Mouse (Mus musculus) midbrain, embryonic 13.5 days (tissue): ENCODE data around the gene Kcne1. TPM values are rescaled to one million over a fixed set of nuclear protein-coding genes. Genes with fewer than 3 reads are reported as not detected.

Experiments used
- ATAC-seq: fragments of 200-750 bp; cut with Nextera tagmentation; 2 replicates; pipeline ENCODE4 v1.8.0; 2017; ENCODE audit warnings: mild to moderate bottlenecking, moderate TSS enrichment, moderate library complexity
- H3K27ac ChIP-seq: fragments of 300-500 bp; sonication (generic); 2 replicates; pipeline ENCODE4 v1.5.1; 2015; ENCODE audit warnings: inconsistent platforms, mild to moderate bottlenecking, moderate library complexity
- H3K27me3 ChIP-seq: fragments of 300-500 bp; sonication (generic); 2 replicates; pipeline ENCODE4 v1.6.1; 2015; ENCODE audit warnings: mild to moderate bottlenecking, inconsistent platforms
- H3K36me3 ChIP-seq: fragments of 300-500 bp; sonication (generic); 2 replicates; pipeline ENCODE4 v1.6.1; 2015; ENCODE audit warnings: mild to moderate bottlenecking, inconsistent platforms
- H3K4me1 ChIP-seq: fragments of 300-500 bp; sonication (generic); replicated peaks from 2 replicates; pipeline ENCODE4 v1.6.1; 2015; ENCODE audit warnings: inconsistent platforms
- H3K4me2 ChIP-seq: fragments of 300-500 bp; sonication (generic); replicated peaks from 2 replicates; pipeline ENCODE4 v1.6.1; 2015; ENCODE audit warnings: moderate library complexity, mild to moderate bottlenecking, inconsistent platforms
- H3K4me3 ChIP-seq: fragments of 300-500 bp; sonication (generic); replicated peaks from 2 replicates; pipeline ENCODE4 v1.5.1; 2015; ENCODE audit warnings: mild to moderate bottlenecking, inconsistent platforms
- H3K9ac ChIP-seq: fragments of 300-500 bp; sonication (generic); replicated peaks from 2 replicates; pipeline ENCODE4 v1.6.1; 2015; ENCODE audit warnings: mild to moderate bottlenecking, inconsistent platforms
- H3K9me3 ChIP-seq: fragments of 300-500 bp; sonication (generic); 2 replicates; pipeline ENCODE4 v1.6.1; 2016; ENCODE audit warnings: mild to moderate bottlenecking, inconsistent platforms
- WGBS: fragments of 180-500 bp; shearing (Covaris S2); methylation state at CpG from one replicate; pipeline ENCODE4 v1.1.7; 2015; 5-methylcytosine and 5-hydroxymethylcytosine counted together
- polyA plus RNA-seq: library from polyadenylated mRNA; unstranded; fragments of >200 nt; fragmentation: Nextera tagmentation; extraction: Ambion mirVana; gene quantifications from 2 replicates; pipeline ENCODE4 v1.2.1, GENCODE M21; 2015

Gene Kcne1
- polyA plus RNA-seq, 1 experiment from 2014 or later, result not detected

DNA sequence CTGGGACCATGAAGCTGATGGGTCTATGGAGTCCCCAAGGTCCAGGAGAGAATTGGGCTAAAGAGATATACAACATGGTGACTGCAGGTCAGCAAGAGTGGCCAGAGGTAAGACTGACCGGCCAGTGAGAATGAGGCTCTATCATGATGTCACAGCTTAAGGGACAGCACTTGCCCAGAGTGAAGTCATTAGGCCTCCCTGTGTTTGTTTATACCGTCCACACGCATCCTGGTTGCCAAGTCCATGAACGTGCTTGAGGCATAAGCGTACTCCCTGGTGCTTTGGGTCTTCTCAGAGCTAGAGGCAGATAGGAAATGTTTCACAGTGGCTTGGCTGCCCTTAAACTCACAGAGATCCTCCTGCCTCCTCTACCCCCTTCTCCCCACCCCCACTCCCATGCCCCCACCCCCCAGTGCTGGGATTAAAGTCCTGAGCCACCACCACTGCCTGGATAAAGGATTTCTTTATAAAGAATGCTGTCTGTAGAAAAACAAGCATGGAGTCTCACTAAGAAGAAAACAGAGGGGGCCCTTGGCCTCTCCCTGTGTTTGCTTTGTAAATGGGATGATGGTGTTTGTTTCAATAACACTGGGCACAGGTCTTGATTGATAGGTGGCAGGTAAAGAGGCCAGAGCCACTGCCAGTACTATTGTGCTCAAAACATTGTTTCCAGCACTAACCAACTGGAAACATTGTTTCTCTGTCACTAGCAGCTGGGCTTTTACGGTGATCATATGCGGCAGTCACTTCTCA, 34.8 kb downstream of the Kcne1 start:
- no peak overlapping the region for H3K27ac ChIP-seq
- no peak overlapping the region for H3K9ac ChIP-seq
- H3K36me3 ChIP-seq, result no peaks in the 10 kb centered on the region
- H3K4me1 ChIP-seq, result peaks cover 23% of the 10 kb centered on the region
- no peak overlapping the region for H3K4me2 ChIP-seq
- H3K4me3 ChIP-seq, result no peak overlapping the region
- peak; percentile 53 for ATAC-seq
- WGBS, result 27% methylated on average over 7 of the region's 7 CpGs
- H3K9me3 ChIP-seq, result no peaks in the 10 kb centered on the region
- no peaks in the 10 kb centered on the region for H3K27me3 ChIP-seq

DNA sequence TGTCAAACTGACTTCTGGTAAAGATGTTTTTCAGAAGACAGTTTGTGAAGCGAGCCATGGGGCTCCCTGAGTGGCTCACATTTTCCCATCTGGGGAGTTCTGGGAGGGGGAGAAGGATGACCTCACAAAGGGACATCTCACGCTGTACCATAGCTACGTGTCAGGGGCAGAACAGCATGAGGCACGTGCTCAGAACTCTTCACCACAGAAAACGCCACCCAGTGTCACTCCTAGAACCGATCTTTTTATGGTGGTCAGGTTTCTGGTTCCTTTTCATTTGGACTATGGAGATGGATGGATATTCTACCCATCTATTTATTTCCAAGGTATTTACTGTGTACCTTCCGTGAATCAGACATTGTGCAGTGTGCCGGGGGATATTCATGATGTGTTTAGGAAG, 37.9 kb downstream of the Kcne1 start, which contains the start of gene Fam243:
TSS of gene Fam243 (minus strand) at position 101 of the 400 bp plus-strand sequence.
- Histone ChIP-seq H3K9ac (no peak within 1 kb of the TSS), H3K4me1 (peaks cover 23% of the 10 kb centered on the region), H3K4me3 (no peak within 1 kb of the TSS), H3K27ac (no peak within 1 kb of the TSS), H3K4me2 (no peak within 1 kb of the TSS), H3K27me3 (no peaks in the 10 kb centered on the region), H3K9me3 (no peaks in the 10 kb centered on the region), H3K36me3 (no peaks in the 10 kb centered on the region)
- no peak for ATAC-seq
- WGBS, result 96% methylated on average over 8 of the region's 8 CpGs

DNA sequence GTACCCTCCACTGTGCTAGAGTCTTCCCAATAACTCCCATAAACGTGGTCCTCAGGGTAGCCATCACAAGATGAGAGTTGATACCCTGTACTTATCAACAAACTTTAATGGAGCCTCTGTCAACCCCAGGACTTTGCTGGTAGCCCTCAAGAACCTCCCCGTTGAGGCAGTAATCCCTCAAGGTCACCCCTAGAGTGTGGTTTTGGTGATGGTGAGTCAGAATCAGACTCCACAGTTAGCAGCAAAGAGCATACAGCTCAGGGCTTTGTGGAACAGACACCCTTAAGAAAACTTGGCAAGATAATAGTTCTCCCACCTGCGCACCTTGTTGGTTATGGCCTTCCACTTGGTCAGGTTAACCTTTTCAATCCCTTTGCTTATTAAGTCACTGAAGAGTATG, 38.9 kb downstream of the Kcne1 start:
- no peak for ATAC-seq
- Histone ChIP-seq H3K4me3 (no peak overlapping the region), H3K9ac (no peak overlapping the region), H3K9me3 (no peaks in the 10 kb centered on the region), H3K36me3 (no peaks in the 10 kb centered on the region), H3K4me1 (peaks cover 14% of the 10 kb centered on the region), H3K27ac (no peak overlapping the region), H3K4me2 (no peak overlapping the region), H3K27me3 (no peaks in the 10 kb centered on the region)
- 82% methylated on average over 3 of the region's 3 CpGs for WGBS

DNA sequence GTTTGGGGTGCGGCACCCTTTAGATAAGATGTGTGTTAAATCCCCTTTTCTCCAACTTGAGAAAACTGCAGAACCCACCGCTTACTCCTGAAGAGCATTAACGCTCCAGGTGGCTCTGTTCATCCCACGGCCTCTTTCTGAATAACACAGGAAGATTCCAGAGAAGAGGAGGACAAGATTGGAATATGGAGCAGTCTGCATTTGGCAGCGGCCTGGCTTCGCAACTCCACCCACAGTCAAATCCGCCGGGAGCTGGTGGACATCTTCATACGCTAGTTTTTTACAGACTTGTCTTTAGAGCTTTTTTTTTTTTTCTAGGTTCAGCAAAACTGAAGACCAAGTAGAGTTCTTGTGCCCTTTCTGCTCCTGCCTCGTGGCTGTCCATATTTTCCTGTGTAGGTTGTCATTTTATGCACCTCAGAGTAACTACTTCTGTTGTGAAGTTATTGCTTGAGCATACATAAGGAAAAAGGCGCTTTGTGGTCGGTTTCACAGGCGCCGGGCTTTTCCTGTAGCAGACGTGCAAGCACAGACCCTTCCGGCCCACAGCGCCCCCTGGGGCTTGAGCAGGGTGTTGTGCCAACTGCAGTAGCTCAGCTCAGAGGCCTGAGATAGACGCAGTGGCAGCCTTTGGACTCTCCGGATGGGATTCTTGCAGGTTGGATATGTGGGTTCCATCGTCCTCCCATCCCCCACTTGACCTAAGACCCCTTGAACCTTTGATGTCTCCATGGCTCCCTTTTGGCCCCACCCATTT, 39.7 kb downstream of the Kcne1 start:
- no peak overlapping the region for H3K4me2 ChIP-seq
- no peak for ATAC-seq
- WGBS, result 65% methylated on average over 20 of the region's 20 CpGs
- no peak overlapping the region for H3K4me3 ChIP-seq
- no peaks in the 10 kb centered on the region for H3K27me3 ChIP-seq
- no peaks in the 10 kb centered on the region for H3K36me3 ChIP-seq
- H3K4me1 ChIP-seq, result peaks cover 6% of the 10 kb centered on the region
- no peak overlapping the region for H3K9ac ChIP-seq
- H3K9me3 ChIP-seq, result no peaks in the 10 kb centered on the region
- no peak overlapping the region for H3K27ac ChIP-seq

DNA sequence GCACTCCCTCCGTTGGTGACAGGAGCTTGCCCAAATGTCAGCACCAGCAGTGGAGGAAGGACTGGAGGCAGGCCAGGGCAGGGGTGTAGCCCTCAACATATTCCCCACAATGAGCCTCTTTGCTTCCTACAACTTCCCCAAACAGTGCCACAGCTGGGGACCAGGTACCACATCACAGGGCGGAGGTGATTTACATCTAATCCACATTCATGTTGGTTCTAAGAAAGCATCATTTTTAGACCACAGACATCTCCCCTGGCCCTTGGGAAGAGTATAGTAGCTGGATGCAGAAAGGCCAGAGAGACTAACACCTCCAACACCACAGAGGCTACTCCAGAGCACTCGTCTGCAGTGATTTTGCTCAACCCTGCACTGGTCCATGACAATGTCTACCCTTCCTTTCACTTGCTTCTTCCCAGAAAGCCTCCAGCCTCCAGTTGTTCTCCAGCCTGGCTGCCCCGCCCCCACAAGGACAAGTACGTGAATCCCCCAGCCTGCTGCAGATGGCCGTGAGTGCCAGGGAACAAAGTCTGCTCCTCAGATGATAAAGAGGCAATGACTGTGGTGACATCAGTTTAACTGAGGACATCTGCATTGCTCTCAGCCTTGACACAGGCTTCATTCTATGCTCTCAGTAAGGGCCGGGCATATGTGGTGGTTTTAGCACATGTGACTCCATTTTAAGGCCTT, 43.1 kb downstream of the Kcne1 start:
- no peak overlapping the region for H3K9ac ChIP-seq
- WGBS, result 73% methylated on average over 7 of the region's 7 CpGs
- H3K36me3 ChIP-seq, result peaks cover 23% of the 10 kb centered on the region

DNA sequence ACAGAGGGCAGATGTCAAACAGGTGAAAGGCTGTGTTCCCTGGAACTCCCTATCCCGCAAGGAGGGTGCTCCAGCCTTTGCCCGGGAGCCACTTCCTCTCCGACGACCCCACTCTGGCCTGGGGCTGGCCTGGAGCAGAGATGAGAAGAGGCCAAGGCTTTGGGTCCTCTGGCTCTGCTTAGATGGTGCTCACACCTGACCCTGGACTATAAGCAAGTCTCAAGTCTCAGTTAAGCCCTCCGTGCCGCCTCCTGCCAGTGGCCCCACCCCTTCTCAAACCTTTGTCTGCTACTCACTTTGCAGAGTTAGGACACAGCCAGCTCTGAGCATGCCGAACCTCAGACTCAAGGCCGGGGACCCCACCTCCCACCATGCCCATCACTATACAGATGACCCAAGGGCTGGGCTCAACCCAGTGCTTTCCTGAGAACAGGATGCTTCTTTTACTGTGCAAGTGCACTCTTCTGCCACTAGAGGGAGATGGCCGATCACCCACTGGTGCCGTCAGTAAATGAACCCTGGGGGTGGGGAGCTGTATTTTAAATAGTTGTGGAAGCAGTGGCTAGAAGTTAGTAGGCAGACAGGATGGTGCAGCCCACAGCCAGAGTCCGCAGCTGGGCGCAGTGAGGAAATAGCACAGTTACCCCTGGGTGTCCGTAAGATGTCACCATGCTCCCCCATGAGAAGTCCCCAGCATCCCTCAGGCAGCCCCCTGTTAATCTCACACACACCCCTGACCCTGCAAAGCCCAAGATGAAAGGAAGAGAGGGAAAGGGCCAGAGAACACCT, 45.1 kb downstream of the Kcne1 start:
- H3K9me3 ChIP-seq, result no peaks in the 10 kb centered on the region
- H3K4me1 ChIP-seq, result peaks cover 8% of the 10 kb centered on the region
- H3K36me3 ChIP-seq, result peaks cover 38% of the 10 kb centered on the region
- no peak overlapping the region for H3K4me2 ChIP-seq
- no peak overlapping the region for H3K9ac ChIP-seq
- H3K27me3 ChIP-seq, result no peaks in the 10 kb centered on the region
- 49% methylated on average over 13 of the region's 13 CpGs for WGBS
- no peak overlapping the region for H3K4me3 ChIP-seq
- ATAC-seq, result peak; percentile 90
- H3K27ac ChIP-seq, result no peak overlapping the region

More for the DNA sequence above, 43.1 kb downstream of the Kcne1 start:
- Histone ChIP-seq H3K27me3 (no peaks in the 10 kb centered on the region), H3K4me2 (no peak overlapping the region), H3K4me1 (0 out of 2 replicates have a peak, but pooled peaks cover 3% of the 10 kb centered on the region), H3K9me3 (no peaks in the 10 kb centered on the region), H3K27ac (no peak overlapping the region), H3K4me3 (no peak overlapping the region)
- ATAC-seq, result no peak

DNA sequence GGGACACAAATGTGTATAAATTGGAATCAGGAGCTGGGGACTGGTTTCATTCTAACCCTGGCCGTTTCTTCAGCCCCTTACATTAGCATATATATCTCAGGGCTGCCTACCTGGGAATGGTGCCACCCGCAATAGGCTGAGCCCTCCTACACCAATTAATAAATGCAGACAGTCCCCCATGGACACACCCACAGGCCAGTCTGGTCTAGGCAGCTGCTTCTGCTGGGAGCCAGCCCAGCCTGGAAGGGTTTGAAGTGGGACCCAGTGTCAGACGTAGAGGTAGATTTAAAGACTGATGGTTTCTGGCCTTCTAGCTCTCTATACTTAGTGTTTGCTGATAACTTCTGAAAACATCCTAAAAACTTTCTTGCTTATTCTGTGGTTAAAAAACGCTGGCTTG, 50.1 kb downstream of the Kcne1 start:
- Histone ChIP-seq H3K9ac (no peak overlapping the region; the same call in 1 of the 2 replicates), H3K4me2 (no peak overlapping the region), H3K27me3 (no peaks in the 10 kb centered on the region), H3K4me3 (no peak overlapping the region), H3K27ac (no peak overlapping the region), H3K9me3 (no peaks in the 10 kb centered on the region), H3K36me3 (peaks cover 71% of the 10 kb centered on the region), H3K4me1 (peaks cover 15% of the 10 kb centered on the region)
- ATAC-seq, result peak; percentile 44; the same call in 1 of the 2 replicates
- WGBS, result 32% methylated on average over 4 of the region's 4 CpGs

DNA sequence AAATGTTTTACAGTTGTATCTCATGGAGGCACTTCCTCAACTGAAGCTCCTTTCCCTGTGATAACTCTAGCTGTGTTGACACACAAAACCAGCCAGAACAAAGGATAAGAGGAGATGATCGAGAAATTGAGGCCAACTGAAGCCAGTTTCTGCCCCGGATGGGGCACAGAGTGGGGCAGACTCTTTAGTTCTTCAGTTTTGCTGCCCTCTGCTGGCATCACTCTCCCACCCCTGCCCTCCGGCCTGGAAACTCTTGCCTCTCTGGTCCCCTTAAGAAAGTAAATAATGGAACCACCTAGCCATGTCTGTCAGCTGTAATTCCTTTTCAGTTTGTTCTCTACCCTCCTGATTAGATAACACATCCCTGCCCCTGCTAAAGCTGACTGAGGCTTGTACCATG, 51.3 kb downstream of the Kcne1 start:
- no peak overlapping the region for H3K27ac ChIP-seq
- no peak overlapping the region for H3K4me3 ChIP-seq
- peaks cover 64% of the 10 kb centered on the region for H3K36me3 ChIP-seq
- ATAC-seq, result no peak
- WGBS, result 82% methylated on average over 3 of the region's 3 CpGs
- no peaks in the 10 kb centered on the region for H3K27me3 ChIP-seq
- peaks cover 17% of the 10 kb centered on the region for H3K4me1 ChIP-seq
- H3K9me3 ChIP-seq, result no peaks in the 10 kb centered on the region
- no peak overlapping the region for H3K9ac ChIP-seq
- H3K4me2 ChIP-seq, result no peak overlapping the region

DNA sequence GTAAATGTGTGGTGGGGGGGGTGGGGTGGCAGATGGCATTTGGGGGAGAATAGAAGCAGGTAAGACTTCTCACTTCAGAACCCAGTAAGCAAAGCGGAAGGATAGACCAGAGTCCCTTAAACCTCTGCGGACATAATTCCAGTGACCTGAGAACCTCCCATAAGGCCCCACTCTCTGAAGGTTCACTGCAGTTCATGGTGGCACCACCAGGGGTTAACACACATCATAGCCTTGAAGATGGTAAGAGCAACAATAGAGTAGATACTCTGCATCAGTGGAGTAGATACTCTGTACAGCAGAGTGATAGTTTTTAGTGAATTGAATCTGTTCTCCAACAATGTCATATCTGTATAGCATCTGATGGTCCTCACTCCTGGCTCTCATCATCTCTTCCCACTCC, 53.7 kb downstream of the Kcne1 start:
- no peak overlapping the region for H3K27ac ChIP-seq
- no peak overlapping the region for H3K4me2 ChIP-seq
- peaks cover 33% of the 10 kb centered on the region for H3K4me1 ChIP-seq
- no peak overlapping the region for H3K9ac ChIP-seq
- peaks cover 41% of the 10 kb centered on the region for H3K36me3 ChIP-seq
- 88% methylated on average over 2 of the region's 2 CpGs for WGBS
- H3K9me3 ChIP-seq, result no peaks in the 10 kb centered on the region
- no peaks in the 10 kb centered on the region for H3K27me3 ChIP-seq
- ATAC-seq, result no peak
- no peak overlapping the region for H3K4me3 ChIP-seq

DNA sequence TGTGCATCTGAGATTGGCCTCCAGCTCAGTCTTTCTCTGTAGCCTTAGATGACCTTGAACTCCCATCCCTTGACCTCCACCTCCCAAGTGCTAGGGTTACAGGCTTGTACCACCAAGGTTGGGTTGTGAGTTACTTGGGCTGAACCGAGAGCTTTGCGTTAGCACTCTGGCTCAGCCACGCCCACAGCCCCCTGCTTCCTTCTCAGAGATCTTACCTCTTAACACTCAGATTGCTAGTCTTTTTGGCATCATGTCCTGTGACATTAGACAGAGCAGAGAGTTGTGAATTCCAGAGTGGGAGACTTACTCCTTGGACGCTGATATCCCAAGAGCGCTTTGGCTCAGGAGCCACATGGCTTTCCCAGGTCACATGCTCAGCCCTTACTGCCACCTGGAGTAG, 56.8 kb downstream of the Kcne1 start:
- Histone ChIP-seq H3K9me3 (no peaks in the 10 kb centered on the region), H3K9ac (peak overlapping the region; percentile 83), H3K4me3 (0 out of 2 replicates have a peak overlapping the region, but pooled peaks have one; percentile 68), H3K27me3 (no peaks in the 10 kb centered on the region), H3K36me3 (peaks cover 21% of the 10 kb centered on the region), H3K4me1 (peaks cover 27% of the 10 kb centered on the region), H3K27ac (no peak overlapping the region), H3K4me2 (peak overlapping the region; percentile 72)
- no peak for ATAC-seq
- 73% methylated on average over 5 of the region's 5 CpGs for WGBS

DNA sequence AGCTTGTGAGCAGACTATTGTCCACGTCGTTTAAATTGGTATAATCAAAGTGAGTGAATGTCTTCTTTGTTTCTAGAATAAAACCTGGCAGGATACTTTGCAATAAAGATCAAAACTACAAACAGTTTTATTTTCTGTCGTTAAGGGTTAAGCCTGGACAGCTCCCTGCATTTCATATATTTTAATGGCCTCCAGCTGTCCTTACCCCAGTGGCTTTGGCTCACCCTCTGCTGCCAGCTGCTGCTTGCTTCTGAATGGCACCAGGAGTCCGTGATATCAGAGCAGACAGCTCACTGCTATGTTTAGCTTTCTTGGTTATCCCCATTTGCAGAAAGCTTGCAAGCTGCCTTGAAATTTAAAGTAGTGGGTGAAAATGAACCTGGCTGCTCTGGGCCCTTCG, 57.3 kb downstream of the Kcne1 start:
- no peak for ATAC-seq
- Histone ChIP-seq H3K36me3 (peaks cover 17% of the 10 kb centered on the region), H3K9me3 (no peaks in the 10 kb centered on the region), H3K4me1 (peaks cover 27% of the 10 kb centered on the region), H3K4me3 (peak overlapping the region; percentile 68), H3K9ac (peak overlapping the region; percentile 83), H3K27ac (0 out of 2 replicates have a peak overlapping the region, but pooled peaks have one; percentile 12), H3K27me3 (no peaks in the 10 kb centered on the region), H3K4me2 (peak overlapping the region; percentile 72)
- WGBS, result 25% methylated on average over 5 of the region's 5 CpGs
